Mouse (Mus musculus): Measurements from ENCODE around the gene Cox8a. TPM values are rescaled to one million over a fixed set of nuclear protein-coding genes. Genes with fewer than 3 reads are reported as not detected.

The Cox8a gene
- 273 and 344 TPM in 2 replicates for total RNA-seq (2023)

DNA sequence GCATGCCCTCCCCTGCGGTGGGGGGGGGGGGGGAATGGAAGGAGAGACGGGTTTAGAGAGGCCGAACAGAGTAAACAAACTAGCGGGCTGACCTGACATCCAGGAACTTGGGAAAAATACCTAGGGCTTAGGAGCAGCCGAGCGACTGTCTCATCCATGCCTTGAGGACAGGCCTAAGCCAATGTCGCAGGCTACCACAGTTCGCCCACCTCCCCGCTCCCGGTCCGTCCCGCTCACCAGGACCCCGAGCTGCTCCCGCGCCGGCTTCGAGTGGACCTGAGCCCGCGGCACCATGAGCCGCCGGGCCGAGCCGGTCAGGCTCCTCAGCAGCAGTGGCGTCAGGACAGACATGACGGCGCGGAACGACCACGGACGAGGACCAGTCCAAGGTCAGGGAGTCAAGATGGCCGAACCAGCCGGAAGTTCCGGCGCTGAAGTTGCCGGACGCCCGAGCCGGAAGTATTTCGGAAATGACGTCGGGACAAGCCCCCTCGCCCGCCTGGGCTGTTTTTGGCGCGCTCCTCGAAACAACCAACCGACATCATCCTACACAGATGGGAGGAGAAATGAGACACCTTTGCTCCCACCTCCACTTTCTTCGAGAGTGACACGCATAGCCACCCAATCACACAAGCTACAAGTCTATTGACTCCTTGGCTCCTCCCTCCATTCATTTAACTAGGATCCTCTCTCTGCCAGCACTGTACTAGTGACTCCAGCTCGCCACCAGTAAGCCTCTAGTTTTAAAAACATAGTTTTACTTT is at the start of gene Cox8a:
Gene Cox8a, minus strand, starts transcription at position 455 of the 764 bp plus-strand sequence.

DNA sequence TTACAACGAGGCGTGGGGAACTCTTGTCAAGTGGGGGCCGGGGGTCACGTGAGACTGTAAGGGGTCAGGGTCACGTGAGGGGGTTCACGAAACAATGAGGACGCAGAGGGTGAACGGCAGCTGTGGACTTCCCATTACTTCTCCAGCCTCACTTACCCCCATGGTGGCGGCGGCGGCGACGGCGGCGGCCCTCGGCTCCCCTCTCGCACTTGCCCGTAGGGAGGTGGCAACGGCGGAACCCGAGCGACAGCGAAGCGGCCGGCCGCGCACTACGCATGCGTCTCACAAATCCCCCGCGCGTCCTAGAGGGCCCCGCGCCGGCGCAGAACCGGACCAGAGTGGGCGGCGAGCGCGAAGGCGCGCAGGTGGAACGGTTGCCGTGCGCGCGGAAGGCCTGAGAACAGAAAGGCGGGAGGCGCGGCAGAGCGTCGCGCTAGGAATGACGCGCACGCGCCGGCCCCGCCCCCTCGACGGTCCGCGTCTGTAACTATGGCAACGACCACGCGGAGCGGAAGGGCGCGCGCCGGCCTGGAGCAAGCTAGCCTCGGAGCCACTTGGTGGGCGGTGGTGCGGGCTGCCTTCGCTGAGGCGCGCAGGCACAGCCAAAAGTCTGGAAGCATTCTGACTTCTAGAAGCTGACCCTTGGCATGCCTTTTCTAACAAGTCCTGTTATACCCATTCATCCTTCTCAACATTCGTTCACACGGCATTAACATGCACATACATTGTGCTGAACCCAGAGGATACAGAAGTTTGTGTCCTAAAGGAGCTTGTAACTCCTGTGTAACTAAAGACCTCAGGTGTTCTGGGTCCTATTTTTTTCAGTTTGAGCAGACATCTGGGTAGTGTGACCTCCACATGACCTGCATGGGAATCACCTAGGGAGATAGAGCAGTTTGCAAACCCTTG is 23.6 kb upstream of the Cox8a start, which contains the start of gene Naa40:
Gene Naa40, minus strand, starts transcription at position 402 of the 909 bp plus-strand sequence.

DNA sequence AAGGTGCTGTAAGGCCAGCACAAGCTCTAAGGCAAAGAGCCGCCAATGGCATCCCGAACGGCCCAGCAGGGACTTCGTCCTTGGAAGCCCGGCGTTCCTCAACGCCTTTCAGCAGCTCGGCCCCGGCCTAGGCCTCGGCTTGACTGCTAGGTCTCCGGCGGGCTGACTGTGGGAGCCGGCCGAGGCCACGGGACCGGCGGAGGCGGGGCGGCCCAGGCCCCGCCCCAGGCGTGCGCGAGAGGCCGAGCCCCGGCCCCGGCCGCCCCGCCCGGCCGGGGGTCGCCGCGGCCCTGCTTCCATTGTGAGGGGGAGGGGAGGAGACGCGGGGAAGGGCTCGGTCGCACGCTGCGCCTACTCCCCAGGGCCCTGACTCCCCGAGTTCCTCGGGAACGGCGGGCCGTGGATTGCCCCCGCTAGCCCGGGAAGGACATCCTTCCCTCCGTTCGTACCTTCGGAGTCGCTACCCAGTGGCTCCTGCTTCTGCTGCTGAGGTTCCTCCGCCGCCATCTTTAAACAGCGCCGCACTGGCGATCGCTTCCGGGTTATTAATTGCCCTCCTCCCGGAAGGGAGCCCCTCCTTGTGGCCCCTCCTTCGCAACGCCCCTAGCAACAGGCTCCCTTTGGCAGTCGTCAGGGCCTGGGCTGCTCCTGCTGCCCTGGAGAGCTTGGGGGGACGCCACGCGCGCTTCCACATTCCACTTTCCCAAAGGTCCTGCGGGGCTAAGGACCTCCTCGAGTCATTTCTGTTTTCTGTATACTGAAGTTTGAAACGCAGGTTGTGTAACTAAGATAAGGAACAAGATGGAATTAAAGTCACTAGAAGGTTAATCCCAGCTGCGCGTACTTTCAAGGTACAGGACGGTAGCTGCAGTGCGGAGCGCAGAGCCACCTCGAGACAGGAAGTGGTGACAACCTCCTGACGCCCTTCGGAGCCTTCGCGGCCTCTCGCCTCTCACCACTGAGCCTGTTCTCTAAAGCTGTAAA is 11.4 kb downstream of the Cox8a start, which contains the start of gene Otub1:
Gene Otub1, minus strand, starts transcription at position 564 of the 984 bp plus-strand sequence.

Other genes with a start within 250 kb of the Cox8a start
- 27.3 and 37.8 TPM in 2 replicates for gene Ppp1r14b, start 242.6 kb downstream of the Cox8a start, total RNA-seq (2023)
- gene Plcb3, start 241.1 kb downstream of the Cox8a start, total RNA-seq (2023): 16.4 and 20.8 TPM in 2 replicates
- gene Fkbp2, start 237.1 kb downstream of the Cox8a start, total RNA-seq (2023): 24.5 and 26.5 TPM in 2 replicates
- 4.9 and 5.2 TPM in 2 replicates for gene Vegfb, start 230.0 kb downstream of the Cox8a start, total RNA-seq (2023)
- 21.1 and 22.3 TPM in 2 replicates for gene Dnajc4, start 225.0 kb downstream of the Cox8a start, total RNA-seq (2023)
- gene Nudt22, start 221.5 kb downstream of the Cox8a start, total RNA-seq (2023): 12.6 and 14.2 TPM in 2 replicates
- gene Trpt1, start 221.5 kb downstream of the Cox8a start, total RNA-seq (2023): 1.1 and 2.2 TPM in 2 replicates
- 210 and 229 TPM in 2 replicates for gene Fermt3, start 198.1 kb downstream of the Cox8a start, total RNA-seq (2023)
- gene Stip1, start 177.6 kb downstream of the Cox8a start, total RNA-seq (2023): 32.9 and 38.8 TPM in 2 replicates
- gene Macrod1, start 160.8 kb downstream of the Cox8a start, total RNA-seq (2023): 1.2 and 2.3 TPM in 2 replicates
- gene Flrt1, start 111.9 kb downstream of the Cox8a start, total RNA-seq (2023): not detected in 2 replicates
- gene Otub1, start 11.3 kb downstream of the Cox8a start, total RNA-seq (2023): 88.8 and 94.1 TPM in 2 replicates
- gene Naa40, start 23.6 kb upstream of the Cox8a start, total RNA-seq (2023): 22.1 and 29.1 TPM in 2 replicates
- gene Rcor2, start 49.7 kb upstream of the Cox8a start, total RNA-seq (2023): 0.41 and 2.2 TPM in 2 replicates
- gene Mark2, start 124.2 kb upstream of the Cox8a start, total RNA-seq (2023): 154 and 190 TPM in 2 replicates
- gene Spindoc, start 165.4 kb upstream of the Cox8a start, total RNA-seq (2023): 5.9 and 8.9 TPM in 2 replicates
- gene 2700081O15Rik, start 200.0 kb upstream of the Cox8a start, total RNA-seq (2023): 2.6 TPM in 2 replicates

All from neutrophil, adult 65 days (primary cell).